Mouse (Mus musculus): ENCODE data around the gene Atp6ap1. TPM values are rescaled to one million over a fixed set of nuclear protein-coding genes. Genes with fewer than 3 reads are reported as not detected.

Gene Atp6ap1
- polyA plus RNA-seq (2014; fragmentation: Nextera tagmentation; extraction: Ambion mirVana): 81.1 and 84.3 TPM in 2 replicates

DNA sequence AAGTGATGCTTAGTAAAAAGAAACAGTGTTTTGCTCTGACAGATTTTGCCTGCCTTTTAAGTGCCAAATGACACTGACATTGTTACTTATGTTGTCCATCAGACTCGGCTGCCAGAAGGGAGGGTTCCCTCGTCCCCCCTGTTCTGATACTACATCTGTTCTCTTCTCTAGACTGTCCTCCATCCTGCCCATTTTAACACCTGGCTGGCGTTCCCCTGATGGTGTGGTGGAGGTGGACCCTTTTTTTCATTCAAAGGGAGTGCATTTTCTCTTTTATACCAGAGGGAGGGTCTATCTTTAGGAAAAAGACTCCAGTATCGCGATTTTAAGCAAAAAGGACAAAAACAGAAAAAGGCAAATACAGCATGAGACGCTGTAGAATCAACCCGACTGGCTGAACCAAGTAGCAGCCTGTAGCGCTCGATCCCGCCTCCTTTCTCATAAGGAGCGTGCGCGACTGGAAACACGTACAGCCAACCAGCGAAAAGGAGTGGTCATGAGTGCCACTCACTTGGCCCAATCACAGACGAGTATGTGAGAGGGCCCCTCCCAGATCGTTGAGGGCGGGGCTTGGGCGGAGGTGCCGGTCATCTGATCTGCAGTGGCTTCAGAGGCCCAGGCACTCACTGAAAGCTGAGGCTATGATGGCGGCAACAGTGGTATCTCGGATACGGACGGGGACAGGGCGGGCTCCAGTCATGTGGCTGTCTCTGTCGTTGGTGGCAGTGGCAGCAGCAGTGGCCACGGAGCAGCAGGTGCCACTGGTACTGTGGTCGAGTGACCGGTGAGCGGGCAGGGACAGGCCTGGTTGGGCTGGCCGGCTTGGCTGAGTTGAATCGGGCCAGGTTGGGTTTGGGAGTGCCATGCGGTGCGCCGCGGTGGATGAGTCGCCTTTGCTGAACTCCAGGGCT lies at the start of gene Atp6ap1:
Atp6ap1 (plus strand) TSS at position 560 of the 911 bp plus-strand sequence.
- Histone ChIP-seq H3K4me3 (ENCODE audit: low read depth, low read length) (peak within 1 kb of the TSS; percentile 59), H3K9ac (ENCODE audit: low read length) (peak within 1 kb of the TSS; percentile 66), H3K27ac (replicated peaks; ENCODE audit: low read depth, low read length) (no peak within 1 kb of the TSS), H3K36me3 (ENCODE audit: control insufficient read depth, insufficient read depth, low read length) (no peaks in the 10 kb centered on the region), H3K9me3 (ENCODE audit: control insufficient read depth, low read length) (no peaks in the 10 kb centered on the region), H3K4me1 (ENCODE audit: control insufficient read depth, insufficient read depth, low read length) (no peaks in the 10 kb centered on the region), H3K27me3 (ENCODE audit: control insufficient read depth, insufficient read depth, low read length) (no peaks in the 10 kb centered on the region), H3K4me2 (ENCODE audit: low read depth, severe bottlenecking) (peak within 1 kb of the TSS; percentile 55)
- ATAC-seq (ENCODE audit: insufficient number of reproducible peaks, low FRiP score, low TSS enrichment, low read depth): peak; percentile 98
- peak; percentile 91 for DNase-seq (ENCODE audit: low spot score)
- WGBS: 17% methylated on average over 36 of the region's 37 CpGs

DNA sequence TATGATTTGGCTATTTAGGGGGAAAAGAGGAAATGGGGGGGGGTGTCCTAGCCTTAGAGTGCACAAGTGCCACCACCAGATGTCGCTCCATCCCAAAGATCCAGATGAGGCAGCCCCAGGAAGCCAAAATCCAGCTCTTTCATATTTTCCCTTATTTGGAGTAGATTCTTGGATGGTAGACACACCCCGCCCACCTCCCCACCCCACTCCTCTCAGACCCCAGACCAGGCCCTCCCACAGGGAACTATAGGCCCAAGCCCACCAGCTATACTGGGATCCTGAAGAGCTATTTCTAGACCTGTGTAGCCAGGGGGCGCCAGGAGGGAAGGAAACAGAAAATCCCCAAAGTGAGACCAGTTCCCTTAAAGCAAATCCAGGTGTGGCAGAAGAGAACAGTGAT lies 48.2 kb upstream of the Atp6ap1 start:
- ATAC-seq (ENCODE audit: insufficient number of reproducible peaks, low FRiP score, low TSS enrichment, low read depth): no peak; the same call in 1 of the 2 replicates
- no peak overlapping the region for H3K4me3 ChIP-seq (ENCODE audit: low read depth, low read length)
- WGBS: 17% methylated on average over 3 of the region's 3 CpGs
- H3K4me1 ChIP-seq (ENCODE audit: control insufficient read depth, insufficient read depth, low read length): no peaks in the 10 kb centered on the region
- H3K4me2 ChIP-seq (ENCODE audit: low read depth, severe bottlenecking): no peak overlapping the region
- no peaks in the 10 kb centered on the region for H3K27me3 ChIP-seq (ENCODE audit: control insufficient read depth, insufficient read depth, low read length)
- no peak overlapping the region for H3K27ac ChIP-seq (replicated peaks; ENCODE audit: low read depth, low read length)
- H3K36me3 ChIP-seq (ENCODE audit: control insufficient read depth, insufficient read depth, low read length): no peaks in the 10 kb centered on the region
- no peak overlapping the region for H3K9ac ChIP-seq (ENCODE audit: low read length)
- H3K9me3 ChIP-seq (ENCODE audit: control insufficient read depth, low read length): no peaks in the 10 kb centered on the region
- peak; percentile 78 for DNase-seq (ENCODE audit: low spot score)

DNA sequence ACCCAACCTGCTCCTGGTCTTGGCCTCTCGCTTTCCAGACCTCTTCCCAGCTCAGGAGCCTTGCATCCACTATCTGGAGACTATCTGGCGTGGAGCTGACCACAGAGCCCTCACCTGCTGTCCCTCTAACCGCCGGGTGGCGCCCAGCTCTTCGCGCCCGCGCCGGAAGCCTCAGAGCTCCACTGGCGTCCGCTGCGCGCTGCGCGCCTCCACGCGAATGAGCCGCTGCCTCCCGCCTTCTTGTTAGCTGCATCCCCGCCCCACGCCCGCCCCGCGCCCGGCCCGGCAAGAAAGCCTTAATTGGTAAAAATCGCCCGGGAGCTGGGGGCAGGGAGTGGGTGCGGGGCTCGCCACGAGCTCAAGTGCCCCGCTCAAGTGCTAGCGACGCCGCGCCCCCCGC lies 47.3 kb upstream of the Atp6ap1 start, which contains the start of gene Flna:
Flna (minus strand) TSS at position 206 of the 400 bp plus-strand sequence.
- Histone ChIP-seq H3K9me3 (ENCODE audit: control insufficient read depth, low read length) (no peaks in the 10 kb centered on the region), H3K9ac (ENCODE audit: low read length) (peak within 1 kb of the TSS; percentile 49), H3K4me3 (ENCODE audit: low read depth, low read length) (peak within 1 kb of the TSS; percentile 31), H3K4me2 (ENCODE audit: low read depth, severe bottlenecking) (peak within 1 kb of the TSS; percentile 51), H3K27me3 (ENCODE audit: control insufficient read depth, insufficient read depth, low read length) (no peaks in the 10 kb centered on the region), H3K27ac (replicated peaks; ENCODE audit: low read depth, low read length) (no peak within 1 kb of the TSS; the same call in 1 of the 2 replicates), H3K4me1 (ENCODE audit: control insufficient read depth, insufficient read depth, low read length) (no peaks in the 10 kb centered on the region), H3K36me3 (ENCODE audit: control insufficient read depth, insufficient read depth, low read length) (no peaks in the 10 kb centered on the region)
- no peak for ATAC-seq (ENCODE audit: insufficient number of reproducible peaks, low FRiP score, low TSS enrichment, low read depth)
- 21% methylated on average over 37 of the region's 38 CpGs for WGBS
- peak; percentile 64 for DNase-seq (ENCODE audit: low spot score)

DNA sequence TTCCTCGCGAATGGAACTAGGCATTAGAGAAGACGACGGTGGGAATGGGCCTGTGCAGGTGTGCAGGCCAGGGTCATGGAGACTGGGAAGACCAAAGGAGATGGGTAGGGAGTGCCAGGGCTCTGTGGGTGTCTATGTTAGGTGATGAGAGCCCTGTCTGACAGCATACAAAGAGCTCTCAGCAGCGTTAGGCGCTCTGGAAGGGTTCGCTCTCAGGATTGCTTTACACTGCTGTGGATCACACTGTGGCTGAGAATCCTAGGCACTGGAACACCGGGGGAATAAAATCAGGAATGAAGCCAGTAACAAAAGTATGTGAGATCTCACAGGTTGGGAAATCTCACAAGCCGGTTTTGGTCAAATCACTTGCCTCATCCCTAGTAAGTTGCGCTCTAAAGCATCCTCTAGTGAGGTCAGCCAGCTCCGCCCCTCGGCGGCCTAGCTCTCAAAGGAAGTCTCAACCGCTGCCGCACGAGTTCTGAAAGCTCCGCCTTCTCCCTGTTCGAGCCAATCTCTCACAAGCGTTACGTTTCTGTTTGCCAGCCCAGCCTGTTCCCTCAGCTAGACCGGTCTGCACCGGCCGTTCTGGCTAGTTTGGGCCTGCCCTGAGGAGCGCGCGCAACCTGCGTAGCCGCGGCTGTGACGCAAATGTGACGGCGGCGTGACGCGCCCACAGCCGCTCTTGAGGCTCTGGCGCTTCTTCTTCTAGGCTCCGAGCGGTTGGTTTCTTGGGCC lies 42.6 kb upstream of the Atp6ap1 start, which contains the start of gene Emd:
Emd (plus strand) TSS at position 535 of the 735 bp plus-strand sequence.
- WGBS: 25% methylated on average over 39 of the region's 39 CpGs

DNA sequence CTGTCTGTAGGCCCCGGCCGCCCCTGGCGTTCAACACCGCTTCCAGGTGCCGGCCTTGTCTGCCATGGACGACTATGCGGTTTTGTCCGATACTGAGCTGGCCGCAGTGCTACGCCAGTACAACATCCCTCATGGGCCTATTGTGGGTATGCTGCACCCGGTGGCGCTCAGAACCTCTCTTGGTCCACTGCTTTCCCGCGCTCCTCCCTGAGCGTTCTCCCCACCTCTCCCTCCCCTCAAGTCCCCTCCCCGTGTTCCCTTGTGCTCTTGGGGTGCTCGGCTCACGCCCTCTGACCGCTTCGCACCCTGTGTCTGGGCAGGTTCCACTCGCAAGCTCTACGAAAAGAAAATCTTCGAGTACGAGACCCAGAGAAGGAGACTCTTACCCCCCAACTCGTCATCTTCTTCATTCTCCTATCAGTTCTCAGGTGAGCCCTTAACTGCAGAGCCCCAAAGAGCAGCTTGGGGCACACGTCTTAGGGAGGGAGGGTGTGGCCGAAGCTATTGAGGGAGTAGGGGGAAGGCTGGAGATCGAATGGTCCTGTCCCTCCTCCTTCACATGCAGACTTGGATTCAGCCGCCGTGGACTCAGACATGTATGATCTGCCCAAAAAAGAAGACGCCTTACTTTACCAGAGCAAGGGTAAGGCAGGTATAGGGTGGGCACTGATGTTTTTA lies 41.9 kb upstream of the Atp6ap1 start:
- Histone ChIP-seq H3K4me2 (ENCODE audit: low read depth, severe bottlenecking) (peak overlapping the region; percentile 65), H3K4me1 (ENCODE audit: control insufficient read depth, insufficient read depth, low read length) (no peaks in the 10 kb centered on the region), H3K9me3 (ENCODE audit: control insufficient read depth, low read length) (no peaks in the 10 kb centered on the region), H3K27me3 (ENCODE audit: control insufficient read depth, insufficient read depth, low read length) (no peaks in the 10 kb centered on the region), H3K36me3 (ENCODE audit: control insufficient read depth, insufficient read depth, low read length) (no peaks in the 10 kb centered on the region), H3K4me3 (ENCODE audit: low read depth, low read length) (peak overlapping the region; percentile 54), H3K27ac (replicated peaks; ENCODE audit: low read depth, low read length) (peak overlapping the region; percentile 62; the same call in 1 of the 2 replicates), H3K9ac (ENCODE audit: low read length) (peak overlapping the region; percentile 76)
- WGBS: 23% methylated on average over 29 of the region's 31 CpGs
- DNase-seq (ENCODE audit: low spot score) (no peak), ATAC-seq (ENCODE audit: insufficient number of reproducible peaks, low FRiP score, low TSS enrichment, low read depth) (peak; percentile 56)

More for the DNA sequence above, 42.6 kb upstream of the Atp6ap1 start, which contains the start of gene Emd:
- Histone ChIP-seq H3K4me1 (ENCODE audit: control insufficient read depth, insufficient read depth, low read length) (no peaks in the 10 kb centered on the region), H3K4me2 (ENCODE audit: low read depth, severe bottlenecking) (peak within 1 kb of the TSS; percentile 65), H3K27me3 (ENCODE audit: control insufficient read depth, insufficient read depth, low read length) (no peaks in the 10 kb centered on the region), H3K9ac (ENCODE audit: low read length) (peak within 1 kb of the TSS; percentile 76), H3K9me3 (ENCODE audit: control insufficient read depth, low read length) (no peaks in the 10 kb centered on the region), H3K27ac (replicated peaks; ENCODE audit: low read depth, low read length) (peak within 1 kb of the TSS; percentile 62; the same call in 1 of the 2 replicates), H3K36me3 (ENCODE audit: control insufficient read depth, insufficient read depth, low read length) (no peaks in the 10 kb centered on the region), H3K4me3 (ENCODE audit: low read depth, low read length) (peak within 1 kb of the TSS; percentile 54)
- ATAC-seq (ENCODE audit: insufficient number of reproducible peaks, low FRiP score, low TSS enrichment, low read depth) (peak; percentile 98), DNase-seq (ENCODE audit: low spot score) (peak; percentile 86)

DNA sequence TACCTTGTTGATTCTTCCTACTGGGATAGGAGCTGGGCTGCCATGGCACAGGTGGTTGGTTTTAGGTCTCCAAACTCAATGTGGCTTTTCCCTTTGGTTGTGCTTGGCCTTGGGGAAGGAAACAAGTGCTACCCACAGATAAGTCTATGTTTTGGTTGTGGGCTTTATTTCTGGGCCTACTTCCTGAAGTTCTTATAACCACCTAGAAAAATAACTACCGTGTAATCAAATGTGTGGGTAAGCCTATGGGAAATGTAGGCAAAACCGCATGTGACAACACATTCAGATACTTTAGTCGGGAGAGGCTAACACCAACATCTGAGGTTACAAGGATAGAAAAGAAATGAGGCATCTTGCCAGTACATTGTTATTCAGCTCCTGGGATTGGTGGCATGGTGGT lies 39.2 kb upstream of the Atp6ap1 start:
- Histone ChIP-seq H3K27ac (replicated peaks; ENCODE audit: low read depth, low read length) (no peak overlapping the region), H3K4me3 (ENCODE audit: low read depth, low read length) (no peak overlapping the region), H3K27me3 (ENCODE audit: control insufficient read depth, insufficient read depth, low read length) (no peaks in the 10 kb centered on the region), H3K4me2 (ENCODE audit: low read depth, severe bottlenecking) (no peak overlapping the region), H3K9me3 (ENCODE audit: control insufficient read depth, low read length) (no peaks in the 10 kb centered on the region), H3K36me3 (ENCODE audit: control insufficient read depth, insufficient read depth, low read length) (no peaks in the 10 kb centered on the region), H3K9ac (ENCODE audit: low read length) (no peak overlapping the region), H3K4me1 (ENCODE audit: control insufficient read depth, insufficient read depth, low read length) (no peaks in the 10 kb centered on the region)
- DNase-seq (ENCODE audit: low spot score) (no peak), ATAC-seq (ENCODE audit: insufficient number of reproducible peaks, low FRiP score, low TSS enrichment, low read depth) (no peak)
- 98% methylated on average over 3 of the region's 3 CpGs for WGBS

DNA sequence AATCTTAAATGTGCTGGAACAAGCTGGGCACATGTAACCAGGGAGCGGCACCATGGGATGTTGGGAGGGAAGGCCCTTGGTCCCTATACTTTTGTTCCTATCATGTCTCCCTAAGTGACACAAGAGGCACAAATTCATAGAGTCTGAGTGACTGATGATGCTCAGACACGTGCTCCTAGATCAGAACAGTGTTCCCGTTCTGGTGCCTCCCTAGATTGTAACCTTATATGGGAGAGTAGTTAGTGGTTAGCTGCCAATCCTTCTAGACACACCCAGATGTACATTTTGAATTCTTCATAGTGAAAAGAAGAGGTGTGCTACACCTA lies 27.2 kb upstream of the Atp6ap1 start:
- Histone ChIP-seq H3K4me3 (ENCODE audit: low read depth, low read length) (peak overlapping the region; percentile 50), H3K9me3 (ENCODE audit: control insufficient read depth, low read length) (no peaks in the 10 kb centered on the region), H3K36me3 (ENCODE audit: control insufficient read depth, insufficient read depth, low read length) (no peaks in the 10 kb centered on the region; the same call in 1 of the 2 replicates), H3K27me3 (ENCODE audit: control insufficient read depth, insufficient read depth, low read length) (no peaks in the 10 kb centered on the region), H3K27ac (replicated peaks; ENCODE audit: low read depth, low read length) (peak overlapping the region; percentile 89), H3K4me1 (ENCODE audit: control insufficient read depth, insufficient read depth, low read length) (no peaks in the 10 kb centered on the region), H3K9ac (ENCODE audit: low read length) (peak overlapping the region; percentile 64), H3K4me2 (ENCODE audit: low read depth, severe bottlenecking) (peak overlapping the region; percentile 45)
- ATAC-seq (ENCODE audit: insufficient number of reproducible peaks, low FRiP score, low TSS enrichment, low read depth) (peak; percentile 27), DNase-seq (ENCODE audit: low spot score) (no peak)
- WGBS: 42% methylated on average over 3 of the region's 3 CpGs

All from limb, embryonic 11.5 days (tissue).